Mouse (Mus musculus): ENCODE measurements around the gene Mboat2.

Mboat2 gene

GRCm38 (mm10) chr12:24952147-24952546 is 121.5 kb downstream of the Mboat2 start:
- DNase-seq: peak; percentile 73 to 80

GRCm38 (mm10) chr12:24955137-24955536 is 124.5 kb downstream of the Mboat2 start:
- no peak for DNase-seq

DNA sequence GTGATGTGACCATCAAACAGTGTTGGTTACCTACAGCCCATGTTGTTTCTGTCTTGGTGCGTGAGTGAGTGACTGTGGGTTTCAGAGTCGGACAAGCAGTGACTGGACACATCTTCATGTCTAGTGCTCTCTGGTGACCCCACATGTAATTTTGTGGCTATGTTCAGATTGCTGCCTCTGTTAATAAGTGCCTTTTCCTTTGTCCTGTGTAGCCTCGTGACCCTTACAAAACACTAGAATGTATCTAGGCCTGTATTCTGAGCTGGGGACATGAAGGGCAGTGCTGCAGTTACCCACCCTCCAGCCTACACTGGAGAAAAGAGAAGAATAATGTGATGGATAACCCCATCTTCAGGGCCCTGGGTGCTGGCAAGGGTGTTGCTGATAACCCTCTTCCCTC is 127.8 kb downstream of the Mboat2 start:
- DNase-seq: peak in 1 of 2 experiments; percentile 18

- peak; percentile 16 to 53 for DNase-seq
These were observed 131.1 kb downstream of the Mboat2 start for GRCm38 (mm10) chr12:24961821-24962220.

DNA sequence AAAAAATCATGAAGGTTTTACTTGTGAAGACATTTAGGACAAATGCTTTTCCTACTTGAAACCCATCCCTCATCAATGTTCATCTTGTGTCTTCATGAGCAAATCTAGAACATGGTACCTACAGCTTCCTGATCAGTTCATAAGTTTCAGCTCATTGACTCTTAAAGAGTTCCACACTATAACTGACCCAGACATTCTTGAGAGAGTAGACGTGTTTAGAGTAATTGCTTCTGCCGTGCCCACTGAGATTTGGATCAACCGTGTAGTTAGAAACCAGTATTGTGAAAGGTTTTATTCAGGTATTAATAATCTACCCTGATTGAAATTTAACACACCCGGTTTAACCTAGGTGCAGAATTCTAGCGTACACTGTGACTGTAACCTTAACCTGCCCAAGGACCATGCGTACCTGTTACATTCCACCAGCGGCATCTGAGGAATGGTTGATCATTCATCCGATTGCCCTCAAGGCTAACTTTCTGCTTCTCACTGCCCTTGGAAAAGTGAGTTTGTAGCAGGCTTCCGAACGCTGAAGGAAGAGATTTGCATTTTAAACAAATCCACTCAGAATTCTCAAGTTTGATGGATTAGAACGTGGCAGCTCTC is 131.8 kb downstream of the Mboat2 start:
- peak; percentile 72 to 88 for DNase-seq

GRCm38 (mm10) chr12:24963393-24964022 is 132.8 kb downstream of the Mboat2 start:
- DNase-seq: peak; percentile 28 to 71

- no peak for DNase-seq
These were observed 134.7 kb downstream of the Mboat2 start for GRCm38 (mm10) chr12:24965406-24965805.

DNA sequence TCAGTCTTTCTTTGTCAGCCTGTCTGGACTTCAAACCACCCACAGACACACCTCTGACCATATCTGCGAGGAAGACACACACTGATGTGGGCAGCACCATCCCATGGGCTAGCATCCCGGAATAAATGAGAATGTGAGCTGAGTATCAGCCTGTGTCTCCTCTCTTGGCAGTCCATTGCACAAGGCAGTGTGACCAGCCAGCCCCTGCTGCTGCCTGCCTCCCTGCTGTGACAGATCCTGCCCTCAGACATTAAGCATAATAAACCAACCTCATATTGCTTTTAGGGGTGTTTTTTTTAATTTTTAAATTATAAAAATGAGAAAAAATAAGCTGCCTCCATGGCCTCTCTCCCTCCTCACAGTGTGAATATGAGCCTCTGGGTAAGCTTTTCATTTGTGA is 135.4 kb downstream of the Mboat2 start:
- DNase-seq: no peak

- no peak for DNase-seq
These were observed 141.0 kb downstream of the Mboat2 start for GRCm38 (mm10) chr12:24971490-24972200.

- no peak for DNase-seq
These were observed 142.0 kb downstream of the Mboat2 start for GRCm38 (mm10) chr12:24972371-24973350.

DNA sequence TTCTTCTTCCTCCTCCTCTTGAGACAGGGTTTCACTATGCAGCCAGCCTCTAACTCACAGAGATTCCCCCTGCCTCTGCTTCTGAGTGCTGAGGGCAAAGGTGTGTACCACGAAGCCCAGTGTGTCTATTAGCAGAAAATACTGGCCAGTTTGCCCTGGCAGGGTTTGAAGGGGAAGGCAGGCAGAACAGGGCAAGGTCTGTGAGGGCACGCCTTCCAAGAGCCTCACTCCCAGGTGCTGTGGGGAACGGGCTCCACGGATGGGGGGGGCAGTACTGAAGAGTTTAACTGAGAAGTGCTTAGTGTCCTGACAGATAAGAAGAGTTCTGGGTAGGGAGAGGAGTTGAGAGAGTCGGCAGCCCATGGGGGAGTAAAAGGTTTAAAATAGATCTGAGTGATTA is 142.9 kb downstream of the Mboat2 start:
- peak; percentile 65 to 82 for DNase-seq

DNA sequence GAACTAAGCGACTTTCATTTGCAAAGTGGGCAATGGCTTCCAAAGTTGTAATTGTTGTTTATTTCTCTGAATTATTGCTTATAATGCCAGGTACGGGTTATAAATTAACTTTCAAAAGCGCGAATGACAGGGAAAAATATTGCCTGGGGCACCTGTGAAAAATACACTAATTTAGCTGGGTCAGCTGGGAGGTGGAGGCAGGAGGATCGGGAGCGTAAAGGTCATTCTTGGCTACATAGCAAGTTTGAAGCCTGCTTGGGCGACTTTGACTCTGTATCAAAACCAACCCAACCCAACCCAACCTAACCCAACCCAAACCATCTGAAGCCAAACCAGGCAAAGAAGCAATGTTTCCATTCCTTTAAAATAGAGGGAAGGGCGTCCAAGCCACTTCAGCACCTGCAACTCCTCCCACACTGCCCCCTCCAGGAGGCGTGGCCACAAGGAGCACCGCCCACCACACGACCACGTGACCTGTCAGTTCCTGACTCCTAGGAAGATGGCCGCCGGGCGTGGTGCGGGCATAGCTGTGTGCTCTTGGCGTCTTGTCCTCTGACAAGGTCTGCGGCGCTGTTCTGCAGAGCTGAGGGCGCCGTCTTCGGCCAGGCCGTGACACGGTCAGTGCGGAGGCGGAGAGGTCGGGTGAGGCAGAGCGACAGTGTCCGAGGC is 143.9 kb downstream of the Mboat2 start, which contains the start of gene Kidins220:
Gene Kidins220 (plus strand): TSS at position 480 of the 669 bp plus-strand sequence.
- DNase-seq: peak; percentile 97 to 99

GRCm38 (mm10) chr12:24975115-24975733 is 144.5 kb downstream of the Mboat2 start:
- peak; percentile 71 to 79 for DNase-seq

- DNase-seq: no peak
These were observed 154.5 kb downstream of the Mboat2 start for GRCm38 (mm10) chr12:24985226-24985625.

GRCm38 (mm10) chr12:24995350-24995749 is 164.7 kb downstream of the Mboat2 start:
- no peak for DNase-seq

GRCm38 (mm10) chr12:25005350-25005749 is 174.7 kb downstream of the Mboat2 start:
- no peak for DNase-seq

- DNase-seq: no peak
These were observed 179.3 kb downstream of the Mboat2 start for GRCm38 (mm10) chr12:25009957-25010356.

GRCm38 (mm10) chr12:25010416-25010815 is 179.7 kb downstream of the Mboat2 start:
- no peak for DNase-seq

DNA sequence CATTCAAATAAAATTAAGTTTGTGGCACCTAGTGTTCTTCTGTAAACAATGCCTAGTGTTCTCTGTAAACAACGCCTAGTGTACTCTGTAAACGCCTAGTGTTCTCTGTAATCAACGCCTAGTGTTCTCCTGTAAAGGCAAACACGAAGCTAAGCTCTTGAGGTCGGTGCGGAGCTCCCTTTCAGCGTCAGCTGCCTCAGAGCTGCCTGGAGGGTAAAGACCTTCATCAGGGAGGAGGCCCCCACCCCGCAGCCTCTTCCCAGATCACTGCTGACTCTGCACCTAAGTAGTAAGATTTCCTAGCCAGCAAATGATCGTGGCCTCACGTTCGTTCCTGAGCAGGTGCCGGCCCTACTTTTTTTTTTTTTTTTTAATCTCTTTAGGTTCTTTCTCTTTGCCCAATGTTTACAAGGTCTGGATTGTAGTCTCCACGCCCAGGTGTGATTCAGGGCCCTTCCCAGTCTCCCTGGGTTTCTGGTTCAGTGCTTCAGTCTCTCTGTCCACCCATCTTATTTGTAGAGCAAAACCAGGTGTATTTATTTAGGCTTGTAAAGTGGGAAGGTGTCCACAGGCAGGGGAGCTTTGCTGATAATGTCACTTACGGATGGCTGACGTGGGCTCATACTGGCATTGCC is 181.2 kb downstream of the Mboat2 start:
- no peak for DNase-seq

DNA sequence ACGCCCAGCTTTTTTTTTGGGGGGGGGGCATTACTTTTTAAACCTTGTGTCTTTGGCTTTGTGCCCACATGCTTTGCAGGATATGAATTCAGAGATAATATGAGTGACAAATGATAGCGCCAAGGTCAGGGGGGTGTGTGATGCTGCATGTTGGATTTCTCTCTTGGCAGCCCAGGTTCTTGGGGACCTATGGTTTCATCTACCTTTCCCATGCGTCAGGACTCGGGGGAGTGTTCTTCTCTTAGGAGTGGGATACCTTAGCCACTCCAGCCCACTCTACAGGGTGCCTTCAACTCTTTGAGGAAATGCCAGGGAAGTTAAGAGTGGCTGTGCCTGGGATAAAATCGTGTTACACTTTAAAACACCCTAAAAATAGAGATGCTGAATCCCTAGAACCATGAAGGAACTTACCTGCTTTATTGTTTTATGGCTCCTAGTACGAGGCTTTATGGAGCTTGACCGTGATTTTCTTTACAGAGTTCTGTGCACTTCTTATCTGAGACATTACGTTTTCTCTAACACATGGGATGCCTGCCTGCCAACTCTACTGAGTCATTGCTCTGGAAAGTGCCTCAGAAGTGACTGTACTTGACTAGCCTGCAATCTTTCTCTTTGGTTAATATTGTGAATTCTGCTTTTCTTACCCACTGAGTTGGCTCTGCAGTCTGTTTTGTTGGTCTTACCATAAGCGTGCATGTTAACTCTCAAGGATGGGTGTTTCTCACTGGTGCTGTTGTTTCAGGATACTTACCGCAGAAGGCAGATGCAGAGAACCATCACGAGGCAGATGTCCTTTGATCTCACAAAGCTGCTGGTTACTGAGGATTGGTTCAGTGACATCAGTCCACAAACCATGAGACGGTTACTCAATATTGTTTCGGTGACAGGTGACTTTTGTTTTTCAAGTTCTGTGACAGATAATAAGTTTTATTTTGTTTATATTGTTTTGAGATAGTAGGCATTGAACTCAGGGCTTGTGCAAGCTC is 182.2 kb downstream of the Mboat2 start:
- DNase-seq: no peak

Data from kidney, postnatal 25 days (tissue).